Mouse (Mus musculus): ENCODE measurements around the gene Rab5c. TPM values are rescaled to one million over a fixed set of nuclear protein-coding genes. Genes with fewer than 3 reads are reported as not detected.

The Rab5c gene
- total and polyA plus RNA-seq, 3 experiments = 121 to 156 (median 150) TPM

GRCm38 (mm10) chr11:100759611-100760233 is 21.7 kb upstream of the Rab5c start, which contains the start of gene Kcnh4:
Gene Kcnh4, minus strand, starts transcription at chr11:100759942.
- peaks cover 26 to 57% of the 10 kb centered on the region in 2 experiments for H3K4me1 ChIP-seq (ENCODE audit: control insufficient read depth in 1 of 2, insufficient read depth in 2 of 2)
- in situ Hi-C loops (cut with MboI; ENCODE audit: low pct_ligation_motif_present, low pct_unique_long_range_greater_than_20kb, low sequenced_read_pairs) = loop anchor here (10.0 kb wide), 1 partner anchor 195 kb away; no protein-coding TSS in a partner anchor
- TF ChIP-seq RAD21 (IDR thresholded peaks at IDR 0.05; ENCODE audit: low read depth, low read length) = peak; percentile 41
- TF ChIP-seq MAX (IDR thresholded peaks at IDR 0.05; ENCODE audit: low read length) = peak; percentile 62; the same call in 1 of the 2 replicates
- TF ChIP-seq CTCF (conservative IDR thresholded peaks at IDR 0.05 in 1 of 2, IDR thresholded peaks at IDR 0.05 in 1 of 2; ENCODE audit: low read depth in 2 of 2, low read length in 2 of 2) = peak in 1 of 2 experiments; percentile 67; a peak in 2 of 4 replicates
- TF ChIP-seq MXI1 (IDR thresholded peaks at IDR 0.05; ENCODE audit: low read depth, low read length) = peak; percentile 79
- TF ChIP-seq MYC (IDR thresholded peaks at IDR 0.05; ENCODE audit: low read depth, low read length) = peak; percentile 73
- TF ChIP-seq SIN3A (IDR thresholded peaks at IDR 0.05; ENCODE audit: low read length) = no peak
- 0 out of 2 replicates have a peak, but pooled peaks have one; percentile 7 for TF ChIP-seq ELF1 (IDR thresholded peaks at IDR 0.05; ENCODE audit: low read depth, low read length)
- TF ChIP-seq IRF4 (IDR thresholded peaks at IDR 0.05; ENCODE audit: low read depth, low read length) = 0 out of 2 replicates have a peak, but pooled peaks have one; percentile 11
- TF ChIP-seq UBTF (IDR thresholded peaks at IDR 0.05; ENCODE audit: low read depth, low read length) = peak; percentile 85
- TF ChIP-seq RCOR1 (conservative IDR thresholded peaks at IDR 0.05; ENCODE audit: low read depth, low read length) = no peak
- 0 out of 2 replicates have a peak, but pooled peaks have one; percentile 2 for TF ChIP-seq MEF2A (IDR thresholded peaks at IDR 0.05; ENCODE audit: borderline replicate concordance, low read depth, low read length)
- TF ChIP-seq CHD2 (IDR thresholded peaks at IDR 0.05; ENCODE audit: low read length) = peak; percentile 75
- 0 out of 2 replicates have a peak, but pooled peaks have one; percentile 4 for TF ChIP-seq ETS1 (conservative IDR thresholded peaks at IDR 0.05; ENCODE audit: low read depth, low read length)
- no peak for TF ChIP-seq GABPA (IDR thresholded peaks at IDR 0.05; ENCODE audit: insufficient replicate concordance, low read depth, low read length)
- peak; percentile 38; the same call in 1 of the 2 replicates for TF ChIP-seq POLR2A (IDR thresholded peaks at IDR 0.05; ENCODE audit: low read depth, low read length)
- no peak for TF ChIP-seq TBP (conservative IDR thresholded peaks at IDR 0.05; ENCODE audit: low read depth, low read length)
- peak; percentile 51 for TF ChIP-seq SMC3 (IDR thresholded peaks at IDR 0.05; ENCODE audit: low read depth, low read length)
- peak within 1 kb of the TSS; percentile 46 to 61 (median 53) for H3K4me3 ChIP-seq (replicated peaks in 1 of 3; ENCODE audit: low read depth in 2 of 3, low read length in 2 of 3, poor library complexity in 1 of 3)
- peaks cover 6 to 20% of the 10 kb centered on the region in 2 experiments for H3K36me3 ChIP-seq (replicated peaks in 1 of 2; ENCODE audit: control insufficient read depth in 1 of 2, insufficient read depth in 1 of 2, low read length in 1 of 2)
- H3K9ac ChIP-seq (ENCODE audit: insufficient read depth, low read depth) = peak within 1 kb of the TSS; percentile 20; the same call in 1 of the 2 replicates
- H3K79me2 ChIP-seq (replicated peaks; ENCODE audit: control insufficient read depth, extremely low read depth, insufficient read depth, poor library complexity, severe bottlenecking) = no peaks in the 10 kb centered on the region
- no peaks in the 10 kb centered on the region for H3K9me3 ChIP-seq (replicated peaks; ENCODE audit: low read length)
- peak within 1 kb of the TSS; percentile 86 for H3K4me2 ChIP-seq (ENCODE audit: insufficient read depth, low read depth, poor library complexity, severe bottlenecking)
- peaks cover 12% of the 10 kb centered on the region for H3K27me3 ChIP-seq (replicated peaks)
- H3K27ac ChIP-seq (ENCODE audit: insufficient read depth, low read depth) = peak within 1 kb of the TSS; percentile 8; the same call in 1 of the 2 replicates
- peak; percentile 93 for DNase-seq (ENCODE audit: extremely low read depth)
- dilution Hi-C loops (cut with MboI; ENCODE audit: extremely low pct_ligation_motif_present, extremely low pct_unique_long_range_greater_than_20kb, low sequenced_read_pairs) = no loop called here
